Mouse (Mus musculus): ENCODE data around the gene Amigo2. TPM values are rescaled to one million over a fixed set of nuclear protein-coding genes. Genes with fewer than 3 reads are reported as not detected.

The Amigo2 gene
- polyA plus RNA-seq, 1 experiment from 2014 or later, result 1.7 TPM

DNA sequence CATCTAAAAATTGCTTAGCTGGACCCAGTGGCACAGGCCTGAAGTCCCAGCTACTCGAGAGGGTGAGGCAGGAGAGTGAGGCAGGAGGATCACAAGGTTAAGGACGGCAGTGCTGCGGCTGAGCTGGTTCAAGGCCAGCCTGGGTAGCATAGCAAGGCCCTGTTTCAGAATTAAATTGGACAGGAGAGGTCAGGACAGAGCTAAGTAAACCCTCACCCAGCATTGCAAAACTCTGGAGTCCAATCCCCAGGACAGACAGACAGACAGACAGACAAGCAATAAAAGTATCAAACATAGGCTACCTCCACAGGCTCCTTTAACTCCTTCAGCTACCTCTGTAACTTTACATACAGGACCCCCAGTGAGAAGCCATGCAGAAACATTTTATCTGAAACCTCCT lies 42.2 kb downstream of the Amigo2 start:
- 65% methylated on average over 3 of the region's 3 CpGs for WGBS (ENCODE audit: insufficient replicate concordance)
- ATAC-seq, result no peak

GRCm38 (mm10) chr15:97196644-97197043 lies 50.4 kb downstream of the Amigo2 start:
- no peak for ATAC-seq
- no peak overlapping the region for H3K27ac ChIP-seq
- no peak overlapping the region for H3K4me3 ChIP-seq
- no peak overlapping the region for H3K9ac ChIP-seq
- H3K4me1 ChIP-seq, result no peaks in the 10 kb centered on the region
- no peaks in the 10 kb centered on the region for H3K36me3 ChIP-seq
- no peaks in the 10 kb centered on the region for H3K27me3 ChIP-seq (replicated peaks)
- whole genome bisulfite sequencing (ENCODE audit: insufficient replicate concordance), result 63% methylated on average over 7 of the region's 7 CpGs
- H3K9me3 ChIP-seq (replicated peaks), result no peaks in the 10 kb centered on the region
- H3K4me2 ChIP-seq, result no peak overlapping the region

More for the DNA sequence above, 42.2 kb downstream of the Amigo2 start:
- no peaks in the 10 kb centered on the region for H3K9me3 ChIP-seq (replicated peaks)
- no peaks in the 10 kb centered on the region for H3K4me1 ChIP-seq
- no peak overlapping the region for H3K27ac ChIP-seq
- H3K9ac ChIP-seq, result no peak overlapping the region
- no peak overlapping the region for H3K4me3 ChIP-seq
- H3K4me2 ChIP-seq, result no peak overlapping the region
- no peaks in the 10 kb centered on the region for H3K27me3 ChIP-seq (replicated peaks)
- no peaks in the 10 kb centered on the region for H3K36me3 ChIP-seq

- no peaks in the 10 kb centered on the region for H3K27me3 ChIP-seq (replicated peaks)
Observed at GRCm38 (mm10) chr15:97195628-97196027, 51.5 kb downstream of the Amigo2 start.

More at GRCm38 (mm10) chr15:97195628-97196027, 51.5 kb downstream of the Amigo2 start:
- no peaks in the 10 kb centered on the region for H3K9me3 ChIP-seq (replicated peaks)
- no peaks in the 10 kb centered on the region for H3K36me3 ChIP-seq
- H3K9ac ChIP-seq, result no peak overlapping the region
- no peak overlapping the region for H3K4me2 ChIP-seq
- no peak overlapping the region for H3K27ac ChIP-seq
- no peak overlapping the region for H3K4me3 ChIP-seq
- ATAC-seq, result no peak
- 0% methylated on average over 1 of the region's 1 CpGs for WGBS (ENCODE audit: insufficient replicate concordance)
- H3K4me1 ChIP-seq, result no peaks in the 10 kb centered on the region

Other genes starting within 250 kb of the Amigo2 start
- gene Slc38a4, start 191.3 kb downstream of the Amigo2 start, polyA plus RNA-seq (2016; fragmentation: Nextera tagmentation; extraction: Ambion mirVana), result 43.1 and 45.1 TPM in 2 replicates
- gene Pced1b, start 180 bp downstream of the Amigo2 start, polyA plus RNA-seq (2016; fragmentation: Nextera tagmentation; extraction: Ambion mirVana), result 5.6 and 6.4 TPM in 2 replicates

Measured in liver, embryonic 12.5 days (tissue).